Mouse (Mus musculus) limb, embryonic 11.5 days (tissue): ENCODE measurements around the gene Glud1. TPM values are rescaled to one million over a fixed set of nuclear protein-coding genes. Genes with fewer than 3 reads are reported as not detected.

Experiments used
- ATAC-seq: fragments of 200-750 bp; cut with Nextera tagmentation; 2 replicates; pipeline ENCODE4 v1.8.0; 2017; ENCODE audit warnings: low read depth; ENCODE audit not compliant: insufficient number of reproducible peaks, low FRiP score, low TSS enrichment
- DNase-seq: peaks from one replicate; pipeline ENCODE4 v3.0.0-alpha.2; 2015; ENCODE audit warnings: low spot score
- H3K27ac ChIP-seq: fragments of 300-500 bp; sonication (generic); replicated peaks from 2 replicates; pipeline ENCODE4 v1.5.1; 2014; ENCODE audit warnings: low read depth, mild to moderate bottlenecking, low read length
- H3K27me3 ChIP-seq: fragments of 300-500 bp; sonication (generic); 2 replicates; pipeline ENCODE4 v1.6.1; 2014; ENCODE audit warnings: mild to moderate bottlenecking, low read length, mixed read lengths; ENCODE audit not compliant: control insufficient read depth, insufficient read depth
- H3K36me3 ChIP-seq: fragments of 300-500 bp; sonication (generic); 2 replicates; pipeline ENCODE4 v1.6.1; 2014; ENCODE audit warnings: mild to moderate bottlenecking, low read length, moderate library complexity, mixed read lengths; ENCODE audit not compliant: control insufficient read depth, insufficient read depth
- H3K4me1 ChIP-seq: fragments of 300-500 bp; sonication (generic); 2 replicates; pipeline ENCODE4 v1.6.1; 2014; ENCODE audit warnings: low read length, mixed read lengths; ENCODE audit not compliant: control insufficient read depth, insufficient read depth
- H3K4me2 ChIP-seq: fragments of 300-500 bp; sonication (generic); 2 replicates; pipeline ENCODE4 v1.6.1; 2014; ENCODE audit warnings: low read depth, mild to moderate bottlenecking, moderate library complexity; ENCODE audit not compliant: severe bottlenecking
- H3K4me3 ChIP-seq: fragments of 300-500 bp; sonication (generic); 2 replicates; pipeline ENCODE4 v1.5.1; 2014; ENCODE audit warnings: low read depth, low read length
- H3K9ac ChIP-seq: fragments of 300-500 bp; sonication (generic); 2 replicates; pipeline ENCODE4 v1.6.1; 2014; ENCODE audit warnings: mild to moderate bottlenecking, low read length
- H3K9me3 ChIP-seq: fragments of 300-500 bp; sonication (generic); 2 replicates; pipeline ENCODE4 v1.6.1; 2016; ENCODE audit warnings: low read length; ENCODE audit not compliant: control insufficient read depth
- WGBS: fragments of 180-500 bp; shearing (Covaris S2); extraction: QIAGEN DNeasy Blood & Tissue Kit; methylation state at CpG from one replicate; pipeline ENCODE4 v1.1.7; 2014; 5-methylcytosine and 5-hydroxymethylcytosine counted together
- polyA plus RNA-seq: library from polyadenylated mRNA; unstranded; fragments of >200 nt; fragmentation: Nextera tagmentation; extraction: Ambion mirVana; gene quantifications from 2 replicates; pipeline ENCODE4 v1.2.1, GENCODE M21; 2014

Gene Glud1
- 76.3 and 83.7 TPM in 2 replicates for polyA plus RNA-seq

DNA sequence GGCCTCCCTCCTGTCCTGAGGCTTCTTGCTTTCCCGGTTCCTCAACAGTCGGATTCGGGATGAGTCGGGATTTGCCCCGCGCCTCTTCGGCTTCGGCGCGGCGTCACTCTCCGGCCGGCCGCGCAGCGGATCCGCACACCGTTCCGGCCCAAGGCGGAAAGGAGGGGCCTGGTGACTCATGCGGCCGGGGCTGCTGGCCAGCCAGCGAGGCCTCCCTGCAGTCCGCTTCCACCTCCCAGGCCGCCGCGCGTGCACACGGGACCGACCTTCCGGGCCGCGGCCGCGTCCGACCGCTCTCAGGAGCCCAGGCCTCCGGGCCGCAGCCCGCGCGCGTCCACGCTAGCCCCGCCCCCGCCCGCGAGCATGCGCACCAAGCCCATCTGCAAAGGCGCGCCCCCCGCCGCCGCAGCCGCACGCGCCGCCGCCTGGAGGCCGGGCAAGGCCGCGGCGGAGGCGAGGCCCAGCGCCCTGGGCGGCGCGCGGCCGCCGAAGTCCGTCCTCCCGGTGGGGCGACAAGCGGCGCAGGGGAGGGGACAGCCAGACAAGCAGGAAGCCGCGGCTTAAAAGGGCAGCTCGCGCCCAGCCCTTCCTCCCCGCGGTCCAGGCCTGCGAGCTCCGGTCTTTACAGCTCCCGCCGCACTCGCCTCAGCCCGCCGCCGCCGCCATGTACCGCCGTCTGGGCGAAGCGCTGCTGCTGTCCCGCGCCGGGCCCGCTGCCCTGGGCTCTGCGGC is at the start of gene Glud1, which contains the start of gene Shld2:
Gene Glud1, plus strand, starts transcription at position 494 of the 732 bp plus-strand sequence.
Gene Shld2, minus strand, starts transcription at position 260 of the 732 bp plus-strand sequence.
- H3K4me2 ChIP-seq: peak within 1 kb of the TSS; percentile 82
- peak within 1 kb of the TSS; percentile 89 for H3K4me3 ChIP-seq
- no peaks in the 10 kb centered on the region for H3K9me3 ChIP-seq
- ATAC-seq (peak; percentile 96), DNase-seq (peak; percentile 96)
- H3K4me1 ChIP-seq: peaks cover 5% of the 10 kb centered on the region; the same call in 1 of the 2 replicates
- H3K36me3 ChIP-seq: no peaks in the 10 kb centered on the region
- peak within 1 kb of the TSS; percentile 92 for H3K9ac ChIP-seq
- H3K27me3 ChIP-seq: no peaks in the 10 kb centered on the region
- peak within 1 kb of the TSS; percentile 93 for H3K27ac ChIP-seq
- WGBS: under 1% methylated on average over 75 of the region's 100 CpGs

DNA sequence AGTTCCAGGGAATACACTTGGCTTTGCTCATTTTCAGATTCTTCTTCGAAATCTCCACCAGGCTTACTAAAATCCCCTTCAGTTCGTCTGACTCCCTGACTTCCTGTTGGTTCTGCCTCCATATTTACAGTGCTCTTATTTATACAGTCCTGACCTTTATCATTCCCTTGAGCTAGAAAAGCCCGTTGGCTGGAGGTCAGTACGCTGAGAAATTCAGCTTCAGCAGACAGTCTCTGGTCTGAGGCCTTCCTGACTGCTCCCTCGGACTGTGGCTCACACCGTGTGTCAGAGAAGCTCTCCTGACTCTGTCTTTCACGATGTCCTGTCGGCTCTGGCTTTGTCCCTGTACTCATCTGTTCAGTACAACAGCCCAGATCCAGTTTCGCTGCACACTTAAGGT is 42.5 kb upstream of the Glud1 start:
- Histone ChIP-seq H3K9me3 (no peaks in the 10 kb centered on the region), H3K9ac (no peak overlapping the region), H3K27ac (no peak overlapping the region), H3K4me2 (no peak overlapping the region), H3K4me1 (no peaks in the 10 kb centered on the region), H3K36me3 (0 out of 2 replicates have a peak, but pooled peaks cover 2% of the 10 kb centered on the region), H3K4me3 (no peak overlapping the region), H3K27me3 (no peaks in the 10 kb centered on the region)
- ATAC-seq (no peak), DNase-seq (no peak)
- WGBS: 84% methylated on average over 9 of the region's 9 CpGs

GRCm38 (mm10) chr14:34273280-34273679 is 37.2 kb upstream of the Glud1 start:
- ATAC-seq (no peak), DNase-seq (no peak)

DNA sequence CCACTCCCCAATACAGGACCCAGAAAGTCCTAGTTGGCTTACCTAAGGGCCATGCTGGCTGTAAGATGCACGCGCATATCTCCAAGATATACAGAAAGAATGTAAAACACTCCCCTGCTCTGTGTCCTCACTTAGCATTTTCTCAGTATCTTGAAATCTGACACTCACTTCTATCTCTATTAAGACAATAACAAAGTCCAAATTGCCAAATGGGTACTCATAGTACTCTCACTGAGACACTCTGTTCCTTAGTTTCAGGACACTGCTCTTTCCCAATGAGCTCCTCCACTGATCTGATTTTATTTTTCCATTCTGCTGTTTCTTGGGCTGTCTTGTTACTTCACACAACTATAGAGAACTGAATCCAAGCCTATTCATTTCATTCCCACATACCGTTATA is 36.4 kb upstream of the Glud1 start:
- Histone ChIP-seq H3K4me2 (no peak overlapping the region), H3K9me3 (no peaks in the 10 kb centered on the region), H3K36me3 (no peaks in the 10 kb centered on the region), H3K9ac (no peak overlapping the region), H3K4me3 (no peak overlapping the region), H3K27ac (no peak overlapping the region), H3K4me1 (no peaks in the 10 kb centered on the region), H3K27me3 (no peaks in the 10 kb centered on the region)
- 90% methylated on average over 3 of the region's 3 CpGs for WGBS
- no peak for DNase-seq
- no peak for ATAC-seq

More at GRCm38 (mm10) chr14:34273280-34273679, 37.2 kb upstream of the Glud1 start:
- WGBS: 72% methylated on average over 2 of the region's 2 CpGs
- Histone ChIP-seq H3K4me2 (no peak overlapping the region), H3K9ac (no peak overlapping the region), H3K4me3 (no peak overlapping the region), H3K27me3 (no peaks in the 10 kb centered on the region), H3K27ac (no peak overlapping the region), H3K9me3 (no peaks in the 10 kb centered on the region), H3K36me3 (no peaks in the 10 kb centered on the region), H3K4me1 (no peaks in the 10 kb centered on the region)

DNA sequence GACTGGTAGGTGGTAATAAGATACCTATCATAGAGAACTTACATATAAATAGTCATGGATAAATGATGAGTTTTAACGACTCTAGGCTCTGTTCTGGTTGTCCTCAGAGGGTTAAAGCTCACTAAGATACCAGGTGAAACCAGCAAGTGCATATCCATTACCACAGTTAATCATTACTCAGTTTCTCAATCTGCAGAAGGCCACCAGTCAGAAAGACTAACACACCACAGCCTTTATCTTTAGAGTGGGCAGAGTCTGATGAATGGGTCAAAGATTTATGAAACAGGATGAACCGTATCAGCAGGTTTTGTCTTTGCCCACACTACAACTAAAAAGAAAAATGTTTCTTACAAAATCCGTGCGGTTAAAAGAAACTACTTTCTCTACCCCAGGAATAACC is 35.3 kb upstream of the Glud1 start:
- H3K27me3 ChIP-seq: no peaks in the 10 kb centered on the region
- H3K4me1 ChIP-seq: no peaks in the 10 kb centered on the region
- H3K27ac ChIP-seq: no peak overlapping the region
- no peak overlapping the region for H3K4me2 ChIP-seq
- H3K36me3 ChIP-seq: no peaks in the 10 kb centered on the region
- ATAC-seq: no peak
- 94% methylated on average over 4 of the region's 4 CpGs for WGBS
- no peak overlapping the region for H3K9ac ChIP-seq
- H3K9me3 ChIP-seq: no peaks in the 10 kb centered on the region
- no peak for DNase-seq
- no peak overlapping the region for H3K4me3 ChIP-seq

DNA sequence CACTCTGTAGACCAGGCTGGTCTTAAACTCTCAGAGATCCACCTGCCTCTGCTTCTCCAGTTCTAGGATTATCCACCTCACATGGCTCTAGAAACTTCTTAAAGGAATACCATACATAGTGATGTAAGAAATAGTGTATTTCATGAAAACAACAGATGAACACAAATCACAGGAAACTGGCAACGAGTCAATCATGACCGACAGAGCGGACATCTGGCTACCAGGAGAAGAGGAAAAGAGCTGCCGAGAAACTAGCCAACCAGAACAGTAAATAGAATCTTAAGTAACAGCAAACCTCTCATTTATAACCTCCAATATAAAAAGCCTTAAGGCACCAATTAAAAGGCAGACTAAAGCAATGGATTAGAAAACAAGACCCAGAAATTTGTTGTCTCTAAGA is 30.8 kb upstream of the Glud1 start:
- no peak for DNase-seq
- 86% methylated on average over 4 of the region's 4 CpGs for WGBS
- ATAC-seq: no peak

GRCm38 (mm10) chr14:34280798-34281197 is 29.7 kb upstream of the Glud1 start:
- Histone ChIP-seq H3K4me1 (no peaks in the 10 kb centered on the region), H3K27ac (no peak overlapping the region), H3K9ac (no peak overlapping the region), H3K27me3 (no peaks in the 10 kb centered on the region), H3K4me3 (no peak overlapping the region), H3K36me3 (no peaks in the 10 kb centered on the region), H3K4me2 (no peak overlapping the region), H3K9me3 (no peaks in the 10 kb centered on the region)
- no peak for DNase-seq
- ATAC-seq: no peak
- 83% methylated on average over 2 of the region's 2 CpGs for WGBS

More for the DNA sequence above, 30.8 kb upstream of the Glud1 start:
- Histone ChIP-seq H3K36me3 (no peaks in the 10 kb centered on the region), H3K4me3 (no peak overlapping the region), H3K4me2 (no peak overlapping the region), H3K9ac (no peak overlapping the region), H3K27ac (no peak overlapping the region), H3K9me3 (no peaks in the 10 kb centered on the region), H3K4me1 (no peaks in the 10 kb centered on the region), H3K27me3 (no peaks in the 10 kb centered on the region)

GRCm38 (mm10) chr14:34281736-34282269 is 28.7 kb upstream of the Glud1 start:
- Histone ChIP-seq H3K4me2 (no peak overlapping the region), H3K4me3 (no peak overlapping the region), H3K9ac (no peak overlapping the region), H3K27ac (no peak overlapping the region), H3K27me3 (no peaks in the 10 kb centered on the region), H3K36me3 (no peaks in the 10 kb centered on the region), H3K4me1 (no peaks in the 10 kb centered on the region), H3K9me3 (no peaks in the 10 kb centered on the region)
- 93% methylated on average over 5 of the region's 5 CpGs for WGBS
- ATAC-seq (no peak), DNase-seq (no peak)
